Mouse (Mus musculus): Measurements from ENCODE around the gene St6gal1. TPM values are rescaled to one million over a fixed set of nuclear protein-coding genes. Genes with fewer than 3 reads are reported as not detected.

Gene St6gal1
- polyA plus RNA-seq, 2 experiments from 2014 or later: 70.1 to 99.5 TPM

DNA sequence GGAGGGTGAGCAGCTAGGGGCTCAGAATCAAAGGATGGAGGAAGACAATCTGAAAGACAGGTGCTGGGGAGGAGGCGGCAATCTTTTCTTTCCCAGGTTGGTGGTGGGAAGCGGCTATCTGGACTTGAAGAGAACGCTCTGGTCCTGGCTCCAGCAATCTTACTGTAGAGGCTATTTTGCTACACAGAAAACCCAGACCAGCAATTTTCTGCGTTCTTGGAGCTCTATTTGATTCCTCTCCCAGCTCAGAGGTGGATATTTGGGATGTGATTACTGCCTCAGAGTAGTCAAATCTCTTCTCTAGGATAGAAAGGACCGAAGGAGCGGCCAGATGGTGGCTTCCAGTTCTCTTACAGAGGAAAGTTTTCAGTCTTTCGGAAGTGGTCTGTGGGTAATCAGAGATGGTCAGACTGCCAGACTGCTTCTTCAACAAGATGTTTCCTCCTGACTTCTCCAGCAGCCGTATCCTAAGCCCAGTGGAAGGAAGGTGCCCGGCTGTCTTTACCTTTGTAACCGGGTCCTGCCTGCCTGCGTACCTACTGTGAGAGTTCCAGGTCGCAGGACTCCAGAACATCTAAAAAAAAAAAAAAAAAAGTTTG, 570 bp upstream of the St6gal1 start:
- peak; percentile 4 for ATAC-seq

- ATAC-seq: peak; percentile 11
Measured at GRCm38 (mm10) chr16:23225069-23225721, 655 bp downstream of the St6gal1 start.

DNA sequence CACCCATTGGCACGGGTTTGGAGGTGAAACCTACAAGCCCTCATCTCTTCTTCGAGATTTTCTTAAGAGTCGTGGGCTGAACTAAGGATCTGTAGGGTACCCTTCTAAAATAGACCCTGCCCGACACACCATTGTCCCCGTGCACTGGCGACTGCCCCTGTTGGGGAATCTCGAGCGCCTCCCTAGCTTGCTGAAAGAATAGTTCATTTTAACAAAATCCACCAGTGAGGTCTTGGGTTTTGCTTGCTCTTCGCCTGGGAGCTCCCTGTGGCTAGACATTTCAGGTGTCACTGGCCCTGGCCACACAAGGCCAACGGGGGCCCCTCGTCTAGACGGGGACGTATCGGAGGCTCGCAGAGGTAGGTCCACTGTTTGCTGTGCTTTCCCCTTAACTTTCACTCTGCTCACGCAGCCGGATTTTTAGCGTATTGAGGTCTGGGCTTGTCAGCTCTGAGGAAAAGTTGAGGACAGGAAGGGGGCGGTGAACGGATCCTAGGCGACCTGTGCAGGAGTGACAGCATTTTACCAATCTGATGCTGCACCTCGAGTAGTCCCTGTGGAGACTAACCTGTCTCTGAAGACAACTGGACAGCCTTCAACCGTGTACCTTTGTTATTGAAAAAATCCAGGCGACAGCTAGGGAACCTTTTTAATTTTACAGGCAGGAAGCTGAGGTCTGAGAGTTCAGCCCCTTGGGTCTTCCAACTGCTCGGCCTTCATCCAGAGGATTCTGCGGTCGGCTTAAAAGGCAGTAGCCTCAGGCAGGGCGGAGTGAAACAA, 1.5 kb downstream of the St6gal1 start:
- ATAC-seq: peak; percentile 29

DNA sequence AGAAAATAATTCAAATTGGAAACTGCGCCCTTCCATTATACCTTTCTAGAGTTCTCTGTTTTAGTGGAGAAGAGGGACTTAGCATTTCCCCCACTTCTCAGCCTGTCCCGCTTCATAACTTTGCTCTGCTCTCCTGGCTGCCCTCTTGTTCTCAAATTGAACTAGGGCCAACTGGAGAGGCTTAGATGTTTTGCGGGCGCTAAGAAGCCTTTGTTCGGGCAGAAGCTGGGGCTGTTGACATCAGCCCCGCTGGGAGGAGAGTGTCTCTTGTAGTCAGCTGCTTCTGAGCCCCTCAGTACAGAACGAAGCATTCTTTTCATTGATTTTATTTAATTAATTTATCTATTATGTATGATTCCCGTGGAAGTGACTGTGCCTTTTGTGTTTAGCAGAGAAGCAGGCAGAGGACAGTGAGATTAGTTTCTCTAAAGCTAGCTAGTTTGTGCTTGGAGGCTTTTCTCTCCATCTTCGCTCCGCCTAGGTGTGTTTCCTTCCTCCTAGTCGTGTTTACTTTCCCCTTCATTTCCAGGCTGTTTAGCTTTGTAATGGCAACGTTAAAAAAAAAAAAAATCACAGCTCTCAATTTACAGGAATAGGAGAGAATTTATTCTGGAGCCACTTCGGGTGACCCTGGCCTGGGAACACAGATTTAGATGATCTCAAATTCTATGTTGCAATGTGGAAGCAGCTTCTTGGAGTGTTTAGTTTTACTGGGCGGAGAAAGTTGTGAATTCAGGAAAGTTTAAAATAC, 2.2 kb downstream of the St6gal1 start:
- no peak for ATAC-seq

DNA sequence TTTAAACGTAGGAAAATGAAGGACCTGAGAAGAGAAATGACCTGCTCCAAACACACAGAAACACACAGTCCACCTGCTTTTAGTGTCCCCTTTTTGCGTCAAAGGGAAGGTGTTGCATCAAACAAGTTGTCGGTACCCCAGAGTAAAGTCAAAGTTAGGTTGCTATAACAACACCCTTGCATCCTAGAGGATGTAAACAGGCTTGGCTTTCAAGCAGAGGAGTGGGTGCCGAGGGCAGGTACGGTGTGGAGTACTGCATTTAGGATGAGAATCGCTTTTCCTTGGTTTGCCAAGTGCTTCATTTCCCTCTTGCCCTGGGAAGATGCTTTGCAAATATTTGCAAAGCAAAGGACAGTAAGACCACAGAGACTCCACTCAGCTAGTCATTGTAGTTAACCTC, 3.3 kb downstream of the St6gal1 start:
- ATAC-seq: no peak

GRCm38 (mm10) chr16:23228486-23228885, 3.9 kb downstream of the St6gal1 start:
- peak; percentile 28 for ATAC-seq

DNA sequence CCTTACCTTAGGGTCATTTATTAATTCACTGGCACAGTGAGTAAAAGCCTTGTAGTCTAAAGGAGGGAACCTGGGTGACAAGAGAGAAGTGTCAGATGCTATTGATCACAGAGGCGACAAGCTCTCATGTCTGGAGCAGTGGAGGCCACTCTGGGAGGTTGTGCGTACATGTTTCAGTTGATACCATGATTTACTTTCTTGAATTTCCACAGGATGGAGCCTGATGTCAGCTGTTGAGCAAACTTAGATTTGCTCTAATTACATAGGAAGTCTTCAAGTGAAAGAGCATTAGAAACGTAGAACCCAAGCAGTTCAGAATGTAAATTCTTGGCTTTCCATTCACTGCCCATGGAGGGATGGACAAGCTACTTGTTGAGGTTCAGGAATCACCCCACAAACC, 5.4 kb downstream of the St6gal1 start:
- ATAC-seq: no peak

GRCm38 (mm10) chr16:23231168-23231567, 6.6 kb downstream of the St6gal1 start:
- ATAC-seq: no peak

DNA sequence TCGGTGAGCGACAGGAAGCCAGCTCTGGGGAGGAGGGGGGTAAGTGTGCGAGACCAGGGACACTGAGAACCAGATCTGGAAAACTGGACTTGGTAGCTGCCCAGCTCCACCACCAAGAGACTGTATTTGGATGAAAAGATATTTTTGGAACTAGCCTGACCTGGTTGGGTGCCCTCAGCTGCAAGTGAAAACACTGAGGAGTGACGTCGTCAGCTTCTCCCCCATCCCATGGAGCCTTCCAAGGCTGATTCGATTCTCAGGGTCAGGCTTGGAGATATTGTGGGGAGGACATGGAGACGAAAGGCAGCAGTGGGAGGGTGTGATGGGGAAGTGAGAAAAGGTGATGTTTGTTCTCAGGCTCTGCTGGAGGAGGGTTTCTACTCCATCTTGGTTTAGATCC, 8.2 kb downstream of the St6gal1 start:
- ATAC-seq: no peak

DNA sequence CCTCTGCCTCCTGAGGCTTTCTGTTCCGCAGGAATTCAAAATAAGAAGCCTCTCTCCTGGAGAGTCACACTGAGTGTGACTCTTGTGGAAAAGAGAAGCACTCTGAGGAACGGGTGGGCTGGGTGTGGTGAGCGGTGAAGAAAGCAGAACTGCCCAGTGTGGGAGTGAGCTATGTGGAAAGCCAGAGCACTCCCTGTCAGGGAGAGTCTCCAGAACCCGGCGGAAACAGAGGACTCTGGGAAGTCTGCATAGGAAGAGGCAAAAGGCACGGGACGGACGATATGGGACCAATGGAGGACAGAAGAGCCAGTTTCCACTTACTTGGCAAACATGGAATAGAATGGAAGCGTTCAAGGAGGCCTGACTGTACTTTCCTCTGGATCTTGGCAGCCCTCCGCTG, 9.0 kb downstream of the St6gal1 start:
- ATAC-seq: no peak

DNA sequence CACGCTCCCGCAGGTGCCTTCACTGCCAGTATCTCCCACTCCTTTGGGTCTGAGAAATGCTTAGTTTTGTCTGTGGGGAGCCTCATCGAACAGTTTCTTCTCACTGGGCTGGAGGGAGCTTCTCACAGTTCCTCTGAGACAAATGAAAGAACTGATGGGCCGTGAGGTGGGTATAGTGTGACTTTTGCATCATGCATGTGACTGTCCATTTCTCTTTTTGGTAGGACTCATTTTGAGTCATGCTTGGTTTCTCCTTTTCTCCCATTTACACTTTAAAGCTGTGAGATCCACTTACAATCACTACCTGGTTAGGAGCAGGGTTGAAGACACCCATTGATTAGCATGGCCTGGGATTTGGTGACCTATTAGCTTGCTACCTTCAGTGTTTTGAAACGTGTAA, 10.0 kb downstream of the St6gal1 start:
- ATAC-seq: no peak

DNA sequence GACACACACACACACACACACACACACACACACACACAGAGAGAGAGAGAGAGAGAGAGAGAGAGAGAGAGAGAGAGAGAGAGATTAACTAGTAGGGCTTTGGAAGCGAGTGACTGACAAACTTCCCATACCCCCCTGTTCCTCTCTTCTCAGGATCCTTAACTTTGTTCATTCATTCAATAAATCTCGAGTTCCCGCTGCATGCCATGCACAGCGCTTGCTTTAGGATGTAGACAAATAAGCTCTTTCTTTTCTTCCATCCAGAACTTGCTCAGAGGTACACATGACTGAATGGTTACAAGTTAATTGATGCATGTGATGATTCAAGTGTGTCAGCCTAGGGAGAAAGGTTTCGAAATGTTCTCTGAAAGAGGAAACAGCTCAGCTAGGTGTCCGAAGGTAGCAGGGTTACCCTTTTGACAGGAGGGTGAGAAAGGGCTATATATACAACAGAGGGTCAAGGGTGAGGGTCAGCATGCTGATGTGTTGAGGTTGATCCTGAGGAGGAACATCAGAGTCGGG, 10.7 kb downstream of the St6gal1 start:
- ATAC-seq: no peak

DNA sequence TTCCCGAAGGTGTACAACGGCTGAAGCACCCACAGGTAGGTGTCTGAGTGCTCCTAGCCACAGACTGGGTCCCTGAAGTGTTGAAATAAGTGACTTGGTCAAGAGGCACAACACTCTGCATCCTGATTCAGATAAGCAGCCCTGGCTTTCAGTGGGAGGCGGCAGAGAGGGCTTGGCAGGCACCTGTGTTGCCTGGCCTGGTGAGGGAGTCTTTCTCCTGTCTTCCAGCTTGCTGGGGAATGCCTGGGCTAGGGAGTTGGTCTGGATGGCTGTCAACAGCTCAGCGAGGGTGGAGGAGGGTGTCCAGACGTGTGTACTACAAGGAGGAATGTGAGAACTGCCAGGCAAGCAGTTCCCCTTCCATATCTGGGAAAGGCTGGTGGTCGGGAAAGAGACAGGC, 15.0 kb downstream of the St6gal1 start:
- no peak for ATAC-seq

DNA sequence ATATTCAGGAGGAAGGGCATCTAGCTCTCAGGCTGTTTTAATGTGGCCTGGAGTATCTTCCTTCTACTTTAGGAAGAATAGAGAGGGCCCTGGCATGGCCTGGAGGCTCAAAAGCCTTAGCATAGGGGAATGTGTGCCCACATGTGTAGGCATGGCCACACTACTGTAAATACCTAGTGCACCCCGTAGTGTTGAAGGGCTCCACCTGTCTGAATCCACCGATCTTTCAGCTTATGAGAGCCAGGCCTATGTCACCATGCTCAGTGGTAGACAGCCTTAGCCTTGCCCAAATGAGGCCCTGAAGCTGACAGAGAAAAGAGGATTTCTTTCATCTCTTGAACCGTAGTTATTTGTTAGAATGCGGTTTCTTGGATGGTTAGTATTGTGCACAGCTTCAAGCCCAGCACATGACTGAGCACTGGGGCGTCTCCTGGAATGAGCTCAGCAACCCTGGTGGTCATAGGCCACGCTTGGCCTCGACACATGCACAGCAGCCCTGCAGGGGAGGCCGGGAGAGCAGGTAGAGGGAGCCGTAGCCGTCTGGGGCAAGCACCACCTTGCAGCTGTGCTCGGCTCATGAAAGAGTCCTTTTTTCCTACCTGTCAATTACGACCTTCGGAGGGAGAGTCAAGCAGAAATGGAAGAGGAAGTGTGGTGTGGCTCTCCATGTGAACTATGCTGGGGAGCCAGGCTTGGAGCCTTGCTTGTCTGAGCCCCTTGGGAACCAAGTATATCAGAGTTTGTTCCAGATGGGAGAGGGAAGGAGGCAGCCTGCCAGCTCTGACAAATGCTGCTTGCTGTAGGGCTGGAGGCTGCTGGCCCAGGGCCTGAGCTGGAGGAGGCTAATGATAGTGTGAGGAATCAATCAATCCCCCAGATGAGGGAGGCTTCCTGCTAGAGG, 15.8 kb downstream of the St6gal1 start:
- ATAC-seq: no peak

GRCm38 (mm10) chr16:23240950-23241259, 16.4 kb downstream of the St6gal1 start:
- ATAC-seq: no peak

DNA sequence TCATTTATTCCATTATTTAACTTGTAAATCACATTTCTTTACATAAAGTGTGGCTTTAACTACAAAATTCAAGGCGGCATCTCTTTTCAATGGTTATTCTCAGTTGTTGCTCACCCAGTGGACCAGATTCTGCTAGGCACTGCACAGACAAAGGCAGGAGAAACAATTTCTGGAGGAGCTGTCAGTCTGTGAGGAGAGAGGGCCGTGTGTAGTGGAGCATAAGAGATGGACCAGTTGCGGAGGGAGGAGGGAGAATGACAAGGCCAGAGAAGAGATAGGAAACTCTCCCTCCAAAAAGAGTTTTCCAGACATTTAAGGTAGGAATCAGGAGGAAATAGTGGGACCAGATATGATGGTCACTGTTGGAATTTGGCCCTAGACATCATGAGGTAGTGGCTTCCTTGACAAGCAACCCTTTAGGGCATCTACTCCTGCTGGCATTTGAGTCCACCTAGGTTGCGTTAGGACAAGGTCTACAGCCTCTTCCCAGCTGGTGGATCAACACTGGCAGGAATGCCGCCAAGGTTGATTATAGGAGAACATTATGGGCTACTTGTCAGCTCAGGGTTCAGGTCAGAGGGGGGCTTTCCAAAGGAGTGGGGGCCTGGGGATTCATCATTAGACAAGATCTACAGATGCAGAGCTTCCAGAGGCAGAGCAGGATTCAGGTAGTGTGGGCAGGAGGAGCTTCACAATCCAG, 19.3 kb downstream of the St6gal1 start:
- no peak for ATAC-seq

DNA sequence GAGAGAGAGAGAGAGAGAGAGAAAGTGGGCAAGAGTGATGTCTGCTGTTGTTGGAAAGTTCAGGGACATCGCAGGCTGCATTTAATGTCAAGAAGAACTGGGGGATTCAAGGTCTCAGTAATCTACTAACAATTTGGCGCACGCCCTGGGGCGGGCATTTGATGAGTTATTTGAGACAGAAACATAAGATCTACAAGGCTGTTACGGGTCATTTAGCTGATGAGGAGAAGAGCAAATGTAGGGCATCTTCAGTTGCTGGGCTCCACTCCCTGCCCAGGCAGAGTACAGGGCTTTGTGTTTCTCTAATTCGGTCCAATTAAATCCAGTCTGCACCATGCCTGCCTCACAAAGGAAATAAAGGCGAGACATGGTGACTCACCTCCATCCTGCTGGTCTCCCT, 19.9 kb downstream of the St6gal1 start:
- ATAC-seq: peak; percentile 17

GRCm38 (mm10) chr16:23249285-23249684, 24.7 kb downstream of the St6gal1 start:
- ATAC-seq: no peak

DNA sequence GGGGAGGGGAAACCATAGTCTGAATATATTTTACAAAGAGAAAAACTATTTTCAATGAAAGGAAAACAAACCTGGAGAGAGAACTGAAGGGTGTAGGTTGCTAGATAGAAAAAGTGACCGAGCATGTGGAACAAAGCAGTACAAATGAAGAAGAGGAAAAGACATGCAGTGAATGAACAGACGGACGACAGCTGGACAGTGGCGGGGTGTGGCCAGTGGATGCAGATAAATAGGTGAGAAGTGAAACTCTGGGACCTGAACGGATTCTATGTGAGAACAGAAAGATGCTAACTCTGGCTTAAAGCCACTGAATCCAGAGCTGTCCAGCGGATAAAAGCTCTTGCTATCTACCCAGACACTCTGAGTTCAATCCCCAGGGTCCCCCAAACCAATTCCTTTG, 25.2 kb downstream of the St6gal1 start:
- no peak for ATAC-seq

DNA sequence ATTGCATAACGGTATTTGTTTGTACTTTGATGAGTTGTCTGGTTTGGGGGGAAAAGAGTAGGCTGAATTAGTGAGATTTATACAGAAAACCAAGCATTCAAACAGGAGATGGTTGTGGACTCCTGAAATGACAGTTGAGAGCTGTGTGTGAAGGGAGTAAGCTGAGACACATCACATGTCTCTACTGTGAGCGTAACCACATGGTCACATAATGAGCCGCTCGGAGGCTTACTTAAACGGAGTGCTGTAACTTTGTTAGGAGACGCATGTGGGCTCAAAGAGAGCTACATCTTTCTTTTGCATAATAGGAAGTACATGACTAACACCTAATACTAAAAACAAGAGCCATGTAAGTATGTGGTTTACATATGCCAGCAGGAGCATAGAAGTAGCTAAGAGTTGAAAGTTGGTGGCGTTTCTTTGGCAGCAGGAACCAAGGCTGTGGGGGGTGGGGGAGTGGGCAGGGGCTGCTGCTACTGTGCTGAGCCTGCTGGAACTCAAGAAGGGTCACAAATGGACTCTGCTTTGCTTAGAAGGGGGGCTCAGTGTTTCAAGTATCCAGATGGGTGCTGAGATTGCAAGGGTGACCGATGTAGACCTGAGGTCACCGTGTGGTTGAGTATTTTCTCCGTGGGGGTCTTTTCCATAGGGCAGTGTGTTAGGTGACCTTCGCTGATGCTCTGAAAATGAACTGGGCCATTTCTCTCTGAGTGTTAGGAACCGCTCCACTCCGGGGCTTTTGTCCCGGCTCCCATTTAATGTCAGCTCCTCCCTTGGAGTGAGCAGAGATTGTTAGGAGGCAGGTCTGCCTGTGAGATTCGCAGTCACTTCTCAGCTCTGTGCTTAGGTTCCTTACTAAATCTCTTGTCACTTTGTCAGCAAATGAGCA, 26.3 kb downstream of the St6gal1 start:
- peak; percentile 89 for ATAC-seq

DNA sequence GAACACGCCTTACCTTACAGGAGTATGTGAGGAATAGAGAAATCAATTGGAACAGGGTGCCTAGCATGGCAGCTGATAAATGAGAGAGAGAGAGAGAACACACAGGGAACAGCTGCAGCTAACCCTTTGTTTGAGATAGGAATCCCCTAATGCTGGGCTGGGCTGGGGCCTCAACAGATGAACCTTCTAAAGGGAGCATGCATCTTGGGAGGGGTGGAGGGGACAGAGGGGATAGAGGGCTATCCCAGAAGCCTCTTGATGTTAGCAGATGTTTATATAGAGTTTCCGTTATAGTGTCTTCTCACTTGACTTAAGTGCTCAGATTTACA, 26.9 kb downstream of the St6gal1 start:
- ATAC-seq: no peak
